Mouse (Mus musculus) liver (tissue): ENCODE measurements at regions not wholly inside any gene's neighbourhood (a gene's known extent, or its start where the extent isn't known, plus 50 kb on each side); places are given as distances from the start of the nearest gene placed in this dataset.

Experiments
- DNase-seq: peaks from one replicate; pipeline ENCODE4 v3.0.0-alpha.2; 2020; ENCODE audit warnings: mixed read lengths

DNA sequence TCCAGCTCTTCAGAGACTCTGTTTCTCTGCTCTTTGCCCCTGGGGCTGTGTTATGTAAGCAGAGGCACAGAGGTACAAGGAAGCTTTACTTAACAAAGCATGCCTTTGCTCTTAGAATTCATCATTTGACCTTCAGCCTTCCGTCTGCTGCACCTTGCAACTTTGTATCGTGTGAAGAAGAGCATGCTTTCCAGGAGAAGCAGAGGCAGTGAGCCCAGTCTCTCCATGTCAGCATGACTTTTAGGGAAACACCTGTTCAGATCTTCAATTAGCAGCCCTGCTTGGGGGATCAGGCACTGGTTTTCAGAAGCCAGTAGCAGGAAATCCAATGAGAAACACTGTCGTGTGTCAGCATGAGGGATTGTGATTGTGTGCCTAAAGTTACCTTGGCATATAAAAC, 226.7 kb downstream of the Abcc12 start:
- no peak for DNase-seq

DNA sequence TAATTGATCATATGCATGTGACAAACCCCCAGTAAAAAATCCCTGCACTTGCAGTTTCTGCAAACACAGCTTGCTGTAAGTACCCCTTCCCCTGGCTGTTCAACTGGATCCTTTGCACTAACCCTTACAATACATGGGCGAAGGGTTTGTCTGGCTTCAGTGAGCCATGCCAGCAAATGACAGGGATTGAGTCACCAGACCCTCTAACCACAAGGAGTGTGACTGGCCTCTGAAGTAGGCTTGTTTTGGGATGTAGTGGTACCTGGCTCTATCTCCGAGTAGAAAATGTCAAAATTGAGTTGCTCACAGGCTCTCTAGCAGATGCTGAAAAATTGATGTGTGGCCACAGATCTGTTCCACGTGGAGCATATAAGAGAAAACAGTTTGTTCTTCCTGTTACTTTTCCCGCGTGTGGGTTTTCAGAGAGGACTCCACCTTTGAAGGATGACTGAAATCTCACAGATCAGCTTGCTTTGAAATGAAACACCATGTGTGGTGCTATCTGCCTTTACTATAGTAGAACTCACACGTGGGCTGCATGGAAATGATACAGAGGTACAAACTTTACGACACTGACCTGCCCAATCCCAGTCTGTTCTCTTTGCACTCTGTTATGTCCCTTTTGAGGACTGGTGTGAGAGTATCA, 228.8 kb downstream of the Abcc12 start:
- no peak for DNase-seq

DNA sequence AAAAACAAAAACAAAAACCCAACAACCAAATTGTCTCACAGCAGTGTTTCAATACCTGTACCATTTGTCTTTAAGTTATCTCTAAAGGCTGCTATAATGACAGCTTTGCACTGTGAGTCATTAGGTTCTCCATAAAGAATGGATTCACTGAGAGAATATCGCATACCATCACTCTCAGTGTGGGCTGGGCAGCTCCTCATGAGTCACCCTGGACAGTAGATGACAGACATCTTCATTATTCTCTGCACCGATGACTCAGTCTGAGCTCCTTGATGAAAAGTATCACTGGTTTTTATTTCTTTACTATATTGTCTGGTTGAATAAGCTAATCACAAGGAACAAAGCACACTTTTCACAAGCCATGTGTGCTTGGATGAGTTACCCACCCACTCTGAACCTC, 230.4 kb downstream of the Abcc12 start:
- no peak for DNase-seq

DNA sequence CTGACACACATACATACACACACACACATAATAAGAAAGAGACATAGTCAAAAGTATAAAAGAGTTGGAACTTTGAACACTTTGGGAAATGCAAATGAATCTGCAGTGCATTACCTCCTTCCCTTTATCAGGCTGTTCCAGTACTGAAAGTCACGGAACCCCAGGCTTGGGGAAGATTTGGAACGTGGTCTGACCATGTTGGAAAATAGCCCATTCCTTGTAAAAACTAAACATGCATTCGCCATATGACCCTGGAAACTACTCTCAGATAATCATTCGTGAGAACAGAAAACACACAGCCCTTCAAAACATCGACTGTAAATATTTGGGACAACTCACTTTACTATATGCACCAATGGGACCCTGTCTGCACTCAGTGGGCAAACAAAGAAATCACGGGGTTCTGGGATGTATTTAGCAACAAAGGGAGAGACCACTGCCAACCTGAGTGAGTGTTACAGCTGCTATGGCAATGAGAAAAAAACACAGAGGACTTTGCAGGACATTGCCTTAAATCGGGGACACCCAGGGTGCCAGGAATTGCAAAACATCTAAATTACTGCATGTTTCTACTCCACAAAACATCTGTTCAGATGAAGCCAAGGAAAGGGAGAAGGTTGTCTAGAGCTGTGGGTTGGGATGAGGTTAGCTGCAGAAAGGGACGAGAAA, 238.3 kb downstream of the Abcc12 start:
- DNase-seq = no peak

DNA sequence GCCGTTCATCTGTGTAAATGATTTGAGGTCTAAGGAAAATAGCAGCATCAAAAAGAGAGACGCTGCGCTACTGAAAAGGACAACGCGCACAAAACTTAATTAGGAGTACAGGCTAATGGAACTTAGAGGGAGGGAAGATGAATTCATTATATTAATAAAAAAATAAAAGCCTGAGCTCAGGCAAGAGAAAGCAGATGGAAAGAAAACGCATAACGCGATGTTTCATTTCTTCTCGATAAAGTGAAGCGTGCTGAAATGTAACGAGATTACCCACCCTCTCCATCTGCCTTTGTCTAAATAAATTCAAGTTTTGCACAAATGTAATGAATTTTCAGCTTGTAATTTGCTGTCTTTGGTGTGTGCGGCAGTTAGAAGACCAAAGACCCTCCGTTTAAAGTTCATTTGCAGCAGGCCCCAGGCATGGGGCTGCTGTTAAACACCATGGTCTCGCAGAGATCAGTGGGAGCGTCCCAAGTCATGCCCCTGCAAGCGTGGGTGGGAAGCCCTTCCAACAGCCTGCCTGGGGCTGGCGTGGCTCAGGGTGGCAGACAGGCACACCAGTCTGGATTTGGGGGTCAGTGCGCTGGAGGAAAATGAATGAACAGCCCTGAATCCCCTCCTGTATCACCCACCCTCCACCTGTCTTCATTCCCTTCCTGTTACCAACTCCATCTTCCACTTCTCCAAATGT, 241.8 kb downstream of the Abcc12 start:
- DNase-seq = no peak

DNA sequence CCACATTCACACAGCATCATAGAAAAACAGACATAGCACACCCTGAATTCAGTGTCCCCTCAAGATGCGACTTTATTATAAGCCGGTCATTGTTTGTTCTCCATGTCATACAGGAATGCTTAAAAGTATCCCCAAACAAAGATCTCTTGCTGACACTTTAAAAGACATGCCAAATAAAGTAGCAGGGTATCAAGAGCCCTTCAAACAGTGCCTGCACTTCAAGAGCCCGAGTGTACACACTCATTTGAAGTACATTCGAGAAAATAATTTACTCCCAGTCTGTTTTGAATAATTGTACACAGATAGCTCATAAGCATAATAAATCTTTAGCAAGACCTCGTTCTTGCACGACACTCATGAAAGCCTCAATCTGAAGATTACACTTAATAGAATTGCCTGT, 249.1 kb downstream of the Abcc12 start:
- no peak for DNase-seq

DNA sequence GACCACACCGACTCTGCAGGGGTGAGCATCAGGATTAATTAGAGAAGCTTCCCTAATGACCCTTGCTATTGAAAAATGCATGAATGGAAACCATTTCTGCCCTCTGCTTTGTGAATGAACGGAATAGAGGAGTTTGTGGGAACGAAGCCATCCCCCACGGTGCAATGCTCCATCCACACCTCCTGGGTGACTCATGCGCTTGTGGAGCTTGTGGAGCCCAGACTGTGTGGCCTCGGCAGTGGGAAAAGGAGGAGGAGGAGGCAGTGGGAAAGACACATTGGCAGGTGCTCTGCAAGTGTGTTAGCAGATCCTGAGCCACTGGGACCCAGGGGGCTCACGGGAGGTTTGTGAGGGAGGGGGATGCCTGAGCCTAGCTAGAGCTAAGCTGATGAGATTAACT, 251.9 kb downstream of the Abcc12 start:
- DNase-seq = no peak

DNA sequence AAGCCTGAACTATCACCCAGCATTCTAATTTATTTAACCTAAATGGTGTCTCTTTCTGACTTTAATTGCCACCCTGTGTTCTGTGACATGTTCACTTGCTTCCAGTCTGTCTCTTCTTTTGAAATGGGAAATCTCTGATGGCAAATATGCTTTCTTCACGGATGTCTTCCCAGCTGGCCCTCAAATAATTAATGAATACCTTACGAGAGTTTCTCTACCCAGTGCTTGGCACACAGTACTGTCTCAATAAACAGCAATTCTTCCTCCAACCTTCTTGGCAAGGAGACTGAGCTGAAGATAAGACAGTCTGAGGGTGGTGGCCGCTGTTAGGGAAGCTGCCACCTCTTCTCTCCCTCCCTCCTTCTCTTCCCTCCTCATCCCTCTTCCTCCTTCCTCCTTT, 252.5 kb downstream of the Abcc12 start:
- no peak for DNase-seq

DNA sequence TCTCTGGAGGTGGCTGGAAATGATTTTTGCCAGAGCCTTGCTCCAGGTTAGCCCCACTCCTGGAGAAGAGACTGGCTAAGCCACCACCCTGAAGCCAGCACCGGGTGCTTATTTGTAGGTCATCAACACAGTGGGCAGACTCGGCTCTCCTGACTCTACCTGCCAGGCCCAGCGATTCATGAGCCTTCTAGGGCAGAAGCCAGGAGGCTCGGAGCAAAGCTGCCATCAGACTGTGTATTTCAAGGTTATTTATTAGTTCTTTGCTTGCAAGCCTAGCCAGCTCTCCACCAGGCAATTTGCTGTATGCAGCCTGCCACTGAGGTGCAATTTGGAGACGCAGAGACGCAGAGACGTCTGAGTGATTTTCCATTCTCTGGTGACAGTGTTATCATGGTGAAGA, 255.4 kb downstream of the Abcc12 start:
- no peak for DNase-seq

DNA sequence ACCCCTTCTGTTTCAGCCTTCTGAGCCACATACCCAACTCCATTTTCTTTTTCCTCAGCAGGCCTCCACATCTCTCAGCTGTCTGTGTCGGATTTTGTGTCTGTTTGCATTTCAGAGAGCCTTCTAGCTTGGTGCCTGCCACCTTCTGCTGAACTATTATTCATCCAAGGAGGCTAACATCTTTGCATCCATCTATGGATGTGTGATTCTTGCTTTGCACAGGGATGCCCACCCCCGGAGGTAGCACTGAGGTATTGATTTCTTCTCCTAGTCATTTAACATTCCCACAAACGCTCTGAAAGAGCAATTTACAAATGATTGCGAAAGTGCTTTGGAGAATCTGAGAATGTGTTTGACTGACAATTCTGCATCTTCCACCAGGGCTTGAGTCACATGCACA, 255.9 kb downstream of the Abcc12 start:
- DNase-seq = no peak

DNA sequence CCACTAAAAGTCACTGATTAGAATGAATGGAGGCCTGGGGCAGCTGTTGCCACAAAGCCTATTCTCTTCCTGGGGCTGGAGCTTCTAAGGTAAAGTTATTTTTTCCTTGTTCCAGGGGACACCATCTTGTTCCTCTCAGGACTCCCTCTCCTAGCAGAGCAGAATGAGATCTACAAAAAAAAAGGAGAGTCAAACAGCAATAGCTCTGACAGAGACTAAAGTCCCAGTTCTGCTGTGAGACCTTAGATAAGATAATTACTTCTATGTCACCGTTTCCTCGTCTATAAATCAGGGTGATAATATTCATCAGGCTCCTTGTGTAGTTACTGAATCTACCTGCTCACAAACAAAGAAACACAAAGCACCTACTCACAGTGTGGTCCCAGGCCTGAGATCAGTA, 256.7 kb downstream of the Abcc12 start:
- no peak for DNase-seq

DNA sequence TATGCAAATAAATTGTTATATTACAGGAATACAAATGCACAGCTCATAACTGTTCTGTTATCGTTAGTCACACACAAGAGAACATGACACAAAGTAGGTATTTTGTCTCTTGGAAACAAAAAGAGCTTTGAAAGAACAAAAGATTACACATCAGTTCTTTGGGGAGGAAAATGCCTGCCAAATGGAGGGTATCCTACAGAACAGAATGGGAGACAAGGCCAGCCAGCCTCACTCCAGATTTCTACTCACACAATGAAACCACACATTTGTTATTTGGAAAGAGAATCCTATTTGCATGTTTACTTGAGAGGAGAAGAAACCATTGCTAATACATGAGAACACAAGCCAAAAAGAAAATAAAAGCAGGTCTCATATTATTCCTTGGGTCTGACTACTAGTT, 258.0 kb downstream of the Abcc12 start:
- DNase-seq = no peak

DNA sequence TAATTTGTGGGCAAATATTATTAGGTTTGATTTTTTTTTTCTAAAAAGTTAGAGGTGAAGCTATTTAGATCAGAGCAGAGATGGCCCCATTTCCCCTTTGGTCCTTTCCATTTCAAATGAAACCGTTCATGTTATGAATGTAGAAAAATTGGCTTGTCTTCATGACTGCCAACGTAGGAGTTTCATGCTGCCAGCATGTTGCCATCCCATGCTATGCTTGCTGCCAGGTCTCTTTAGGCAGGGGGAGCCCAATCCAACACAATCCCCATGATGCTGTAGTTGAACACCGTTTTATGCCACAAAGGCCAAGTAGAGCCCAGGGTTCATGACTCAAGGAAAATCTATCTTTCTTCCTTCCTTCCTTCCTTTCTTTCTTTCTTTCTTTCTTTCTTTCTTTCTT, 259.5 kb downstream of the Abcc12 start:
- no peak for DNase-seq

DNA sequence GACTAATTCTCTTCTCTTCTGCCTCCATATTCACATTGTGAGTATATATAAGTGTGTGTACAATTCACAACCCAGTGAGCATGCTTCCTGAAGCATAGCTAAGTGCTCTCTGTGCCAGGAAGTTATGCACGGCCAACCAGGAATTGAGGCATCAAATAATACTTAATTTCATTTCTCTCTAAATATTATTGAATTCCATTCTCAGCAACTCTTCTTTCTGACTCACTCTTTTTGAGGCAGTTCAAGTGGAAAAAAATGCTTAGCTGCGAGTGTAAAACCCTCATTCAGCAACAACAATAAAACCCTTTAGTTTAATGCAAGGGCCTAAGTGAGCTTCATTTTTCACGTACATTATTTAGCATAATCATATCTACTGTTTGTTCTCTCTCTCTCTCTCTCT, 262.0 kb downstream of the Abcc12 start:
- no peak for DNase-seq

DNA sequence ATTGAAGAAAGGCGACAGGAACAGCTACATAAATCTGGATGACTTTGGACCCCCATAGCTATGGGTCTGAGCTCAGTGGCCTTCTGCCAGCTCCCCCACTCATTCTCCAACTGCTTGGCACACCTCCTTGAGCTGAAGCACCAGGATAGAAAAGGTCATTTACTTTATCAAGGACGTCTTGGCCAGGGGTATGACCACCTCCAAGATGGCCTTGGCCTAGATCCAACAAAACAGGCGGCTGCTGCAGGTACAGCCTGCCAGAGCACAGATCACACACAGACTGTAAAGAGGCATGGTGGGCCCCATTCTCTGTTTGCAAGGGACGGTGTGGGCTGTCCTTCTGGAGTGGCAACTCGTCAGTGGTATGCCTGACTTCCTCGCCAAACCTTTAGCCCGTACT, 264.2 kb downstream of the Abcc12 start:
- no peak for DNase-seq

DNA sequence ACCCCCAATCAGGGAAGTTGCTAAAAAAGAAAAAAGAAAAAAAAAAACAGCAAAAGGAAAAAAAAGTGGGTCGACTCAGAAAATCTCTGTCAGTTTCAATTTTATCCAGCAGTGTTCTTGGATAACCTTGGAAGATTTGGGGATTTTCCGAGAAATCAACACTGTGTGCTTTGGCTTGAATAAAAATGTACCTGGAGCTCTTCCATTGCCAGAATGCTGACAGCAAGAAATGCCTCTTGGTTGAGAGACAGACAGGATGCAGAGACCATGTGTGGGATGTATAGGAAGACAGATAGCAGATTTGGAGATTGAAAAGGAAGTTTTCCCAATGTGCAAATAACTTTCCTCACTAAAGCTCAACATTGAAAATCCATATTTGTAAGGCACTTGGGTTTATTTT, 271.0 kb downstream of the Abcc12 start:
- no peak for DNase-seq

DNA sequence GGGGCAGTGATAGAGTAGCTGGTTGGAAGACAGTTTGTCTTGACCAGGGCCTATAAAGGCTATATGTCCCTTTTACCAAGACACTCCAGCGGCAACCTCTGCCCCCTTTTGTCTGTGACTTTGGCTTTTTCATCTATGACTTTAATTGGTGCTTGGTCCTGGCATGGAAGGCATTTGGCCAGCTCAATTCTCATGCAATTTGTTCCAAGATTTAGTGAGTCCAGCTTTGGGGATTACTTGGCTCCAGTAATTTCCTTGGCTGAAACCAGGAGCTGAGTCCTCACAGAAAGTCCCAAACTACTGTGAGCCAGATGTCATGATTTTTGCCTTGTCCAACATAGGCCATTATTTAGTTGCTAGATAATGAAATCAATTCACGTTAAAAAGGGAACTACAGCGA, 273.1 kb downstream of the Abcc12 start:
- no peak for DNase-seq

DNA sequence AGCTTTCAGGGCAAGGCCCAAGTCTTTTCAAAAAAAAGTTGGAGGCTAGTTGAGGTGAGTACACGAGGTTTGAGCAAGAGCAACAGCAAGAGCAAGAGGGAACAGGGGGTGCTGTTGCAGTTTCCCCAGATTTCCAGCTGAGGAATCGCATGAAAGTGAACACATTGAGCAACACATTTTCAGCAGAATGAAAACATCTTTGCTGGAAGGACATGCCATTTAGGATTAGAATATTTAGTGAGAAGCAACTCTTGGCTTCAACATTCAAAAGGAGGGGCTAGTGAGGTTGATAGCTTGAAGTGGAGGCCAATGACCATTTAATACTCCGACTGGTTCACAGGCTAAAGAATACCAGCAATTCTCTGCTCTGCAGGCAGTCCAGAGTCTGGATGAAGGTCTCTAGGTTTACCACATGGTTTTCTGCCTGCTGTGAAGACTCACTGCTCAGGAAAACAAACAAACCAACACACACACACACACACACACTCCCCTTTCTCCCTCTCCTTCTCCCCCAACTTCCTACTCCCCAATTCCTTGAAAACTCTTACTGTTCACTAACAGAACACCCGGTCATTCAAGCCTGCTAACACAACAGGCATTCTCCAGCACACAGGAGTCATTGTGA, 278.5 kb downstream of the Abcc12 start:
- no peak for DNase-seq

DNA sequence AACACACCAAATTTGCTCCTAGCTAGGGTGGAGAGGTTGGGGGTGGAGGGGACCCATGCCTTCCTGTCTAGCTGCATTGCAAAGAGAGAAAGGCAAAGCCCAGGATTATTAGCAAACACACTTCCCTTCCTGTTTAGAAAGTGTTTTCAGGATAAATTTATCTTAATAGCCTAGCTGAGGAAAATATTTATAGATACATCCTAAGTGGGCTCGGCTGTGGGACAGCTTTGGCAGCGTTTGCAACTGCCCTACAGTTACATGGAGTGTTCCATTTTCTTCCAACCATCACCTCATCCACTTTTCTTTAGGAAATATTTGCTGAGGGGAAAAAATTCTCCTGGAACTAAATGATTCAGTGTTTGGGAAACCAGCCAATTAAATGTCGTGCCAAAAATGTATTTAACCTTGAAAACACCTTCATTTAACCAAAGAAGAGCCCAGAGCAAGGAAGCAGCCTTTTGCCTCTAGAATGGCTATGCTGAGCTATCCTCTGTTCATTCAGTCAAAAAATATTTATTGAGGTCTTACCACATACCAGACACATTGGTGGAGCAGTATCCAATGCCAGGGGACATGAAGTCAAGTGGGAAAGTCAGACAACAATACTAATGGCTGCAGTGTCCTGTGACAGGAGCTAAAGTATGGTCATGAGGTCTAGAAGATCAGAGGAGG, 291.6 kb downstream of the Abcc12 start:
- no peak for DNase-seq

DNA sequence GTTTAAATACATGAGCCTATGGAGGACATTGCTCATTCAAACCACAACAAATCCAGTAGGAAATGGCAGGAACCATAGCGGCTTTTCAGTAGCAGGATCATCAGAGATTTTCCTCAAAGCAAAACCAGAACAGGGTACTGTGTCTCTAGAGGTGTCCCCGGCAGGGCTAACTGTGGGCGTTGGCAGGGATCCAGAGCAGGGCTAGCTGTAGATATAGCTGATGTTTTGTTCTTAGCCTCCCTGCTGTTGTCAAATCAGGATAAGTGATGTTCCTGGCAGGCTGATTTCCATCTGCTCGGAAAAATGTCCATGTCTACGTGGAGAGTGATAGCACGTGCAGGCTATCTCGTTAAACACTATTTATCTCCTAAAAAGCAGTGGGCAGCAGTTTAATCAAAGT, 297.6 kb downstream of the Abcc12 start:
- no peak for DNase-seq

DNA sequence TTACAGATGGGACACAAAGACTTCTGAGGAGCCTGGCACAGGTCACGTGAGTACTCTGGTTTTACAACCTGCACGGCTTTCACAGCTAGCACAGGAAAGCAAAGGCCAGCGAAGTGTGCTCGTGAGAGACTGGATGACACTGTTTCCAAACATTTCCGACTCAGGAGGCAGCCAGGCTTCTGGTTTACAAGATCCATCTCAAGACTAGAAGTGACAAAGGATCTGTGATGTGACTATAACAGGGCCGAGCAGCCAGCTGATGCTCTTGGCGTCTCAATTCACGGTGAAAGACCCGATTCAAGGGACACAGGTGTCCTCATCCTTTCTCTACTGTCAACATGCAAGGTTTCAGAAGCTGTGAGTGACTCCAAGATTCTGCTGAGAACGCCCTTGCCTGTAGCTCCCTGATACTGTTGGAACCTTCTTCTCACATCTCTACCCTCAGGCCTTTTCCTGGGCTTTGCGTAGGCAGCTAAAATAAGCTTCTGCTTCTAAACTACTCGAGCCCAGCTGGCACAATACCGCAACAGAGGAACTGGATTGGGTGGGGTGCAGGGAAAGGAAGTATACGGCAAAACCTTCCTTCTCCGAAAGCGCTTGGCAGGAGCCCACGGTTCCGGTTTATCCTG, 300.3 kb downstream of the Abcc12 start:
- no peak for DNase-seq

DNA sequence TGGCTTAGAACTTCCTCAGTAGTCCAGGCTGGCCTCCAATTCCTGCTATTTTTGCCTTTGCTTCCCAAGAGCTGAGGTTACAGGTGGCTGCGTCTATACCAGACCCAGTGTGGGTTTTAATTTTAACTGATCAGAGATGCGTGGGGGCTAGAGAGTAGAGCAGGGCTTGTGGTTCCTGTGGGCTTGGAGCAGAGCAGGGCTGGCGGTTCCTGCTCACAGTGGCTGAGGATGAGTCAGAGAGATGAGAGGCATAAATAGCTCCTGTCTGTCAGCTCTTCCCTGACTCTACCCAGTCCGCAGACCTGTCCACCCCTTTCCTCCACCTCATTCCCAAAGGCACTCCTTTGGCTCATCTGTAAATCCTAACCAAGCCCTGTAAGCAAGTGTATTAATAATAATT, 304.8 kb downstream of the Abcc12 start:
- DNase-seq = no peak

DNA sequence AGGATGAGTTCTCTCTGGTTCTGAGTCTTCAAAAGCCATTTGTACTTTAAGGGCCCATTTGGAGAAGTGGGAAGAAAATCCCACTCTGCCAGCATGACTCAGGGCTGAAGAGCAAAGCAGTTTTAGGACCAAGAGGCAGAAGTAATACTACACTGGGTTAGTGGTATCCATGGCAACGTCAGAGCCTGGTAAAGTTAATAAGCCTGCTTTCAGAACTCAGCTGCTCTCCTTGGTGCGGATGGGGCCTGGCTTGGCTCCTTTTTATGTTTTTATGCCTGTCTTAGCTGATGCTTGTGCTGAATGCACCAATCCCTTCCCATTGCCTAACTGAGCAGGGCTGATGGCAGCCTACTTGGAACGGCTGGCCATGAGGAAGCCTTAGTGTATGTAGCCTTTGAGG, 306.7 kb downstream of the Abcc12 start:
- no peak for DNase-seq
